Mouse (Mus musculus): ENCODE measurements around the gene Nek8.

- peak; percentile 42 for TF ChIP-seq POLR2A (IDR thresholded peaks at IDR 0.05; ENCODE audit: low read depth, low read length)
- TF ChIP-seq CTCF (IDR thresholded peaks at IDR 0.05; ENCODE audit: borderline replicate concordance, insufficient read depth, low read length): no peak
These were observed 12.5 kb downstream of the Nek8 start for GRCm38 (mm10) chr11:78163681-78164603.

Measured in embryonic fibroblast, embryonic 13.5 days (primary cell).